Mouse (Mus musculus): ENCODE measurements around the gene Zdhhc11. TPM values are rescaled to one million over a fixed set of nuclear protein-coding genes. Genes with fewer than 3 reads are reported as not detected.
"Not testable (repeated sequence)": the region's sequence is repeated elsewhere in the genome, so short reads cannot be mapped to it uniquely, and the experiment has no call there.

The Zdhhc11 gene
- polyA plus RNA-seq, 1 experiment from 2014 or later, result not detected

DNA sequence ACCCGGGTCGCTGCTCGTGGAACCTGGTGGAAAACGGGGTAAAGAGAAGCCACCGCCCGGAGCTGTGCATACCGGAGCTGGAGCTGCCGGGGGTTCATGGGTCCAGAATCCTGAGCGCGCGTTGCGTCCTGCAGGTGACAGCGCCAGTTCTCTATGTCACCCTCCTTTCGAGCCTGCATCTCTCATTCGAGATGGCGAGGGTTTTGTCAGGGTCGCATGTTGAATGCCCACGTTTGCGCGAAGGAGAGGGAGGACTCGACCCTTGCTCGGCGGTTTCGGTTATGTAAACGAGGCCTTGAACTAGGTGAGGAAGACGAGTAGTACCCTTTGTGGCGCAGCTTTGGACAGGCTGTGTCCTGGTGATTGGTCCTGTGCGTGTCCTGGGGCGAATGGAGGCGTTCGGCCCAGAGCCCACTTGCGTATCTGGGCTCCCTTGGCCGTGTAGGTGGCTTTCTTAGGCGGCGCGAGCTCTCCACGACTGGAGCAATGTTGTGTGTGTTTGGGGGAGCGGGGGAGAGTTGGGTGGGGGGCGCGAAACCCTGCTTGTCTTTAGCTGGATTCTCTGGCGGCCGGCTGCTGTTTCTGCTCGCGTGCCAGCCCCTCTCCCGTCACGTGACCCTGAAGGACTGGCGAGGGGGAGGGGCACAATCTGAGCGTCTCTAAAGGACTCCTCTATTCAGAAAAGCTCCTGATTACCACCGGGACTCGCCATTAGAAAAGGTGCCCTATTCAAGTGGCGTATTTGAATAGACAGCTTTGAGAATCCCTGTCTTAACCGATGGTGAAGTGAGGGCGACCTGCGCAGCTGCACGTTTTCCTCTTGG, 46.4 kb downstream of the Zdhhc11 start:
- DNase-seq (ENCODE audit: low spot score) (peak; percentile 88), ATAC-seq (replicated peaks; ENCODE audit: low FRiP score) (peak; percentile 80)
- H3K4me2 ChIP-seq (ENCODE audit: low read depth, low read length, severe bottlenecking), result peak overlapping the region; percentile 97
- H3K36me3 ChIP-seq (ENCODE audit: control insufficient read depth, insufficient read depth, low read length), result no peaks in the 10 kb centered on the region
- H3K4me1 ChIP-seq (replicated peaks; ENCODE audit: control insufficient read depth, insufficient read depth, low read length), result peaks cover 2% of the 10 kb centered on the region; the same call in 1 of the 2 replicates
- peaks cover 4% of the 10 kb centered on the region; the same call in 1 of the 2 replicates for H3K27me3 ChIP-seq (ENCODE audit: control insufficient read depth, insufficient read depth, low read length)
- no peaks in the 10 kb centered on the region for H3K9me3 ChIP-seq (ENCODE audit: control insufficient read depth, low read length)
- H3K9ac ChIP-seq (ENCODE audit: low read length), result peak overlapping the region; percentile 55
- H3K4me3 ChIP-seq (ENCODE audit: low read depth, low read length), result peak overlapping the region; percentile 50
- H3K27ac ChIP-seq (ENCODE audit: low read depth, low read length), result no peak overlapping the region
- WGBS, result under 1% methylated on average over 55 of the region's 55 CpGs

- no peak for DNase-seq (ENCODE audit: low spot score)
- Histone ChIP-seq H3K36me3 (ENCODE audit: control insufficient read depth, insufficient read depth, low read length) (no peaks in the 10 kb centered on the region), H3K9ac (ENCODE audit: low read length) (no peak overlapping the region), H3K27me3 (ENCODE audit: control insufficient read depth, insufficient read depth, low read length) (peaks cover 4% of the 10 kb centered on the region; the same call in 1 of the 2 replicates), H3K9me3 (ENCODE audit: control insufficient read depth, low read length) (no peaks in the 10 kb centered on the region), H3K4me1 (replicated peaks; ENCODE audit: control insufficient read depth, insufficient read depth, low read length) (peaks cover 2% of the 10 kb centered on the region; the same call in 1 of the 2 replicates), H3K4me3 (ENCODE audit: low read depth, low read length) (peak overlapping the region; percentile 50), H3K4me2 (ENCODE audit: low read depth, low read length, severe bottlenecking) (peak overlapping the region; percentile 97), H3K27ac (ENCODE audit: low read depth, low read length) (no peak overlapping the region)
- no peak for ATAC-seq (replicated peaks; ENCODE audit: low FRiP score)
- 11% methylated on average over 3 of the region's 3 CpGs for WGBS
Observed at GRCm38 (mm10) chr13:74010678-74011077, 47.0 kb downstream of the Zdhhc11 start.

DNA sequence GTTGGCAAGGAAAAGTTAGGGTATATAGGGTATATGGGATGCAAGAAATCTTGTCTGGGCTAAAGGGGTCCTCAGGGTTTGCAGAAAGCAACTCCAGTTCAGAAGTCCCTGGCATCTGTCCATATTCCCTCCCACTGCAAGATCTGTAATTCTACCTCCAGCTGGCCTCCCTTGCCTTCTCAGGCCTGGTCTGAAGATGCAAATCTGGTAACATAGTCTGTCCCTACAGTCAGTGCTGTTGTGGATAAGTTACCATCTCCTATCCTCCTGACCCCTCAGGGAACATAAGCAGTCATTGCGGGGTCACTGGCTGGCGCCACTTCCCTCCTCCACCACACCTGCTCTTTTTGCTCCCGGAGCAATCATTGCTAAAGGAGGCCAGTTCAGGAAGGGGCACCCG, 52.3 kb downstream of the Zdhhc11 start:
- no peaks in the 10 kb centered on the region for H3K27me3 ChIP-seq (ENCODE audit: control insufficient read depth, insufficient read depth, low read length)
- no peaks in the 10 kb centered on the region for H3K4me1 ChIP-seq (replicated peaks; ENCODE audit: control insufficient read depth, insufficient read depth, low read length)
- 81% methylated on average over 4 of the region's 4 CpGs for WGBS
- ATAC-seq (replicated peaks; ENCODE audit: low FRiP score), result no peak
- no peaks in the 10 kb centered on the region for H3K36me3 ChIP-seq (ENCODE audit: control insufficient read depth, insufficient read depth, low read length)
- H3K4me2 ChIP-seq (ENCODE audit: low read depth, low read length, severe bottlenecking), result no peak overlapping the region
- H3K9ac ChIP-seq (ENCODE audit: low read length), result no peak overlapping the region
- no peak overlapping the region for H3K4me3 ChIP-seq (ENCODE audit: low read depth, low read length)
- H3K9me3 ChIP-seq (ENCODE audit: control insufficient read depth, low read length), result no peaks in the 10 kb centered on the region
- H3K27ac ChIP-seq (ENCODE audit: low read depth, low read length), result no peak overlapping the region
- DNase-seq (ENCODE audit: low spot score), result no peak

DNA sequence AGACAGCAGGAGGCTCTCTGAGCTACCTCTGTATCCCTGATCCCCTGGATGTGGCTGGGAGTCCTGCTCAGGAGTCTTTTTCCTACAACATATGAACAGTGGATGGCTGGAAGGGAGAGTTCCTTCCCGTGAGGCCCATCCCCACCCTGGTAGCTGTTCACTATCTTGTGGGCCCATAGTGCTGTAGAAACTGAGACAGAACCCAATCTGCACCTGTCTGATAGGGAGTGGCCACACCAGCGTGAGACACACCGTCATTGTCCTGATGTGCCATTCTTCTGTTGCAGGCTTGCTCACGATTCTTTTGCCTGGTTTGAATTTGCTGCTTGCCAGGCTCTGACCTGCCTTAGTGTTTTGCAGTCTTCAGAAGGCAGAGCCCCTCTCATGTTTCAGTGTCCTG, 53.8 kb downstream of the Zdhhc11 start:
- H3K4me1 ChIP-seq (replicated peaks; ENCODE audit: control insufficient read depth, insufficient read depth, low read length), result no peaks in the 10 kb centered on the region
- no peaks in the 10 kb centered on the region for H3K36me3 ChIP-seq (ENCODE audit: control insufficient read depth, insufficient read depth, low read length)
- no peaks in the 10 kb centered on the region for H3K27me3 ChIP-seq (ENCODE audit: control insufficient read depth, insufficient read depth, low read length)
- H3K9me3 ChIP-seq (ENCODE audit: control insufficient read depth, low read length), result no peaks in the 10 kb centered on the region
- ATAC-seq (replicated peaks; ENCODE audit: low FRiP score) (no peak), DNase-seq (ENCODE audit: low spot score) (no peak)
- no peak overlapping the region for H3K4me3 ChIP-seq (ENCODE audit: low read depth, low read length)
- 84% methylated on average over 4 of the region's 4 CpGs for WGBS
- H3K27ac ChIP-seq (ENCODE audit: low read depth, low read length), result no peak overlapping the region
- H3K9ac ChIP-seq (ENCODE audit: low read length), result no peak overlapping the region
- no peak overlapping the region for H3K4me2 ChIP-seq (ENCODE audit: low read depth, low read length, severe bottlenecking)

- 92% methylated on average over 8 of the region's 8 CpGs for WGBS
- H3K9ac ChIP-seq (ENCODE audit: low read length); H3K27ac ChIP-seq (ENCODE audit: low read depth, low read length); DNase-seq (ENCODE audit: low spot score); ATAC-seq (replicated peaks; ENCODE audit: low FRiP score); H3K36me3 ChIP-seq (ENCODE audit: control insufficient read depth, insufficient read depth, low read length); H3K4me2 ChIP-seq (ENCODE audit: low read depth, low read length, severe bottlenecking); H3K4me1 ChIP-seq (replicated peaks; ENCODE audit: control insufficient read depth, insufficient read depth, low read length); H3K4me3 ChIP-seq (ENCODE audit: low read depth, low read length); H3K9me3 ChIP-seq (ENCODE audit: control insufficient read depth, low read length); H3K27me3 ChIP-seq (ENCODE audit: control insufficient read depth, insufficient read depth, low read length): not testable (repeated sequence)
Observed at GRCm38 (mm10) chr13:74019006-74019405, 55.4 kb downstream of the Zdhhc11 start.

DNA sequence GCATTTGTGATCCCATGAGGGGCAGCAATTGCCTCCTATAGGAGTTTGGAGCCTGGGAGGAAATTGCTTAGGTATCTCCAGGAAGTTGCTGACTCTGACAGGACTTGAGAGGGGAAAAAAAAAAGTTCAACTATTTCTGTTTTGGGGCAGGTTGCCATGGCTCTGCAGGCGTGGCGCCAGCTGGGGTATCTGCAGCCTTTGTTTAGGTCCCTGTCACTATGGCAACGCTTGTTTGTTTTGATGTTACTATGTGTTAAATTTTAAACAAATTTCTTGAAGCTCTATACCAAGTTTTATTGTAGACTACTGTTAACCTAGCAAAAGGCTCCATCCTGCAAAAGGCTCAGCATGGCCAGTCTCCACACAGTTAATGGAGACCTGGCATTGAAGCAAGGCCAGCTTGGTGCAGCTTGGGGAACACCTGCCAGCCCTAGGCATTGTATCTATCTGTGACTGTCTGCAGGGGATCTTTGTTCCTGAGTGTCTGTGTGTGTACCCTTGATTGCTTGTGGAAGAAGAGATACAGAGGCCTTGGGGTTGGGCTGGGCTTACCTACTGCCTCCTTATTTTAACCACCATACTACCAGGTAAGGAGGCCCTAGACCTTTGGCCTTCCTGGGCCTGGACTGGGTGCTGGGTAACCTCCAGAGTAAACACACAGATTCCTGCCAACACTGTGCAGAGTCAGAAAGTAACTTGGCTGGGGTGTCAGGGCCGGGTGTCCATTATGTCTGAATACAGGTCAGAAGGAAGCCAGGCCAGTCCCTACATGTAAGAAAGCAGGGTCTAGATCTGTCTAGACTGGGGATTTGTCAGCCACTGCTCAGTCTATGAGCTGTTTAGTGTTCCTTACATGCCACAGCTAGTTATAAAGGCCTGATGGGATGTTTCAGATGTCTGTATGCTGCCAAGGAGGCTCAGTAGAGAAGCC, 61.8 kb downstream of the Zdhhc11 start:
- Histone ChIP-seq H3K9ac (ENCODE audit: low read length) (no peak overlapping the region), H3K36me3 (ENCODE audit: control insufficient read depth, insufficient read depth, low read length) (no peaks in the 10 kb centered on the region), H3K9me3 (ENCODE audit: control insufficient read depth, low read length) (no peaks in the 10 kb centered on the region), H3K27me3 (ENCODE audit: control insufficient read depth, insufficient read depth, low read length) (no peaks in the 10 kb centered on the region), H3K4me2 (ENCODE audit: low read depth, low read length, severe bottlenecking) (no peak overlapping the region), H3K27ac (ENCODE audit: low read depth, low read length) (no peak overlapping the region), H3K4me1 (replicated peaks; ENCODE audit: control insufficient read depth, insufficient read depth, low read length) (no peaks in the 10 kb centered on the region), H3K4me3 (ENCODE audit: low read depth, low read length) (no peak overlapping the region)
- WGBS, result 73% methylated on average over 4 of the region's 4 CpGs
- ATAC-seq (replicated peaks; ENCODE audit: low FRiP score) (no peak), DNase-seq (ENCODE audit: low spot score) (no peak)

GRCm38 (mm10) chr13:74026215-74026614, 62.6 kb downstream of the Zdhhc11 start:
- no peaks in the 10 kb centered on the region for H3K36me3 ChIP-seq (ENCODE audit: control insufficient read depth, insufficient read depth, low read length)
- no peaks in the 10 kb centered on the region for H3K27me3 ChIP-seq (ENCODE audit: control insufficient read depth, insufficient read depth, low read length)
- H3K4me3 ChIP-seq (ENCODE audit: low read depth, low read length), result no peak overlapping the region
- DNase-seq (ENCODE audit: low spot score) (no peak), ATAC-seq (replicated peaks; ENCODE audit: low FRiP score) (no peak)
- WGBS, result 24% methylated on average over 2 of the region's 2 CpGs
- no peaks in the 10 kb centered on the region for H3K4me1 ChIP-seq (replicated peaks; ENCODE audit: control insufficient read depth, insufficient read depth, low read length)
- no peak overlapping the region for H3K4me2 ChIP-seq (ENCODE audit: low read depth, low read length, severe bottlenecking)
- no peak overlapping the region for H3K27ac ChIP-seq (ENCODE audit: low read depth, low read length)
- no peak overlapping the region for H3K9ac ChIP-seq (ENCODE audit: low read length)
- H3K9me3 ChIP-seq (ENCODE audit: control insufficient read depth, low read length), result no peaks in the 10 kb centered on the region

- H3K27me3 ChIP-seq (ENCODE audit: control insufficient read depth, insufficient read depth, low read length), result no peaks in the 10 kb centered on the region
- H3K4me1 ChIP-seq (replicated peaks; ENCODE audit: control insufficient read depth, insufficient read depth, low read length), result no peaks in the 10 kb centered on the region
- DNase-seq (ENCODE audit: low spot score), result no peak
- ATAC-seq (replicated peaks; ENCODE audit: low FRiP score), result no peak
- H3K27ac ChIP-seq (ENCODE audit: low read depth, low read length), result no peak overlapping the region
- H3K9ac ChIP-seq (ENCODE audit: low read length), result no peak overlapping the region
- no peaks in the 10 kb centered on the region for H3K9me3 ChIP-seq (ENCODE audit: control insufficient read depth, low read length)
- H3K4me2 ChIP-seq (ENCODE audit: low read depth, low read length, severe bottlenecking), result no peak overlapping the region
- no peaks in the 10 kb centered on the region for H3K36me3 ChIP-seq (ENCODE audit: control insufficient read depth, insufficient read depth, low read length)
- WGBS, result 74% methylated on average over 2 of the region's 2 CpGs
- no peak overlapping the region for H3K4me3 ChIP-seq (ENCODE audit: low read depth, low read length)
Observed at GRCm38 (mm10) chr13:74028116-74028515, 64.5 kb downstream of the Zdhhc11 start.

Measured in forebrain, embryonic 11.5 days (tissue).